Mouse (Mus musculus): Measurements from ENCODE around the gene Gm9195. TPM values are rescaled to one million over a fixed set of nuclear protein-coding genes. Genes with fewer than 3 reads are reported as not detected.
A peak's percentile ranks its signal among the peaks of the same experiment; 100 is the strongest.

Gene Gm9195
- polyA plus RNA-seq, 1 experiment, result not detected

GRCm38 (mm10) chr14:72519561-72519960 lies 27.9 kb upstream of the Gm9195 start:
- H3K27me3 ChIP-seq (ENCODE audit: control insufficient read depth, insufficient read depth, insufficient read length), result no peaks in the 10 kb centered on the region
- H3K79me2 ChIP-seq (ENCODE audit: control insufficient read depth, insufficient read depth), result no peaks in the 10 kb centered on the region
- no peak for TF ChIP-seq MYOG (IDR thresholded peaks at IDR 0.05; ENCODE audit: control insufficient read depth, extremely low read depth, insufficient read length)
- no peak for TF ChIP-seq MYOD1 (IDR thresholded peaks at IDR 0.05; ENCODE audit: control insufficient read depth, insufficient read length, low read depth)
- TF ChIP-seq USF1 (IDR thresholded peaks at IDR 0.05; ENCODE audit: low read depth), result no peak
- no peak for TF ChIP-seq CEBPB (IDR thresholded peaks at IDR 0.05; ENCODE audit: low read depth)
- TF ChIP-seq CTCF (IDR thresholded peaks at IDR 0.05; ENCODE audit: control insufficient read depth, insufficient read depth, insufficient read length), result no peak
- TF ChIP-seq MAX (IDR thresholded peaks at IDR 0.05), result no peak
- no peaks in the 10 kb centered on the region for H3K36me3 ChIP-seq (ENCODE audit: control insufficient read depth, insufficient read depth)
- no peak overlapping the region for H3K4me3 ChIP-seq (ENCODE audit: insufficient read depth, poor library complexity, severe bottlenecking)
- H3ac ChIP-seq (ENCODE audit: control insufficient read depth, insufficient read length, low read depth), result no peak overlapping the region
- H3K79me3 ChIP-seq (ENCODE audit: low read depth), result no peaks in the 10 kb centered on the region

- Histone ChIP-seq H3K4me3 (ENCODE audit: insufficient read depth, poor library complexity, severe bottlenecking) (no peak overlapping the region), H3ac (ENCODE audit: control insufficient read depth, insufficient read length, low read depth) (no peak overlapping the region), H3K36me3 (ENCODE audit: control insufficient read depth, insufficient read depth) (no peaks in the 10 kb centered on the region), H3K27me3 (ENCODE audit: control insufficient read depth, insufficient read depth, insufficient read length) (no peaks in the 10 kb centered on the region), H3K79me2 (ENCODE audit: control insufficient read depth, insufficient read depth) (no peaks in the 10 kb centered on the region), H3K79me3 (ENCODE audit: low read depth) (no peaks in the 10 kb centered on the region)
- no peak for TF ChIP-seq USF1 (IDR thresholded peaks at IDR 0.05; ENCODE audit: low read depth)
- TF ChIP-seq FOSL1 (IDR thresholded peaks at IDR 0.05; ENCODE audit: insufficient read depth, low read length, poor library complexity, severe bottlenecking), result no peak
- no peak for TF ChIP-seq MYOD1 (IDR thresholded peaks at IDR 0.05; ENCODE audit: control insufficient read depth, insufficient read length, low read depth)
- no peak for TF ChIP-seq CTCF (IDR thresholded peaks at IDR 0.05; ENCODE audit: control insufficient read depth, insufficient read depth, insufficient read length)
- TF ChIP-seq MYOG (IDR thresholded peaks at IDR 0.05; ENCODE audit: control insufficient read depth, extremely low read depth, insufficient read length), result no peak
- no peak for TF ChIP-seq MAX (IDR thresholded peaks at IDR 0.05)
These were observed 27.1 kb upstream of the Gm9195 start for GRCm38 (mm10) chr14:72518786-72519185.

- Histone ChIP-seq H3ac (ENCODE audit: control insufficient read depth, insufficient read length, low read depth) (no peak overlapping the region), H3K79me3 (ENCODE audit: low read depth) (no peaks in the 10 kb centered on the region), H3K27me3 (ENCODE audit: control insufficient read depth, insufficient read depth, insufficient read length) (no peaks in the 10 kb centered on the region), H3K79me2 (ENCODE audit: control insufficient read depth, insufficient read depth) (no peaks in the 10 kb centered on the region), H3K4me3 (ENCODE audit: insufficient read depth, poor library complexity, severe bottlenecking) (no peak overlapping the region), H3K36me3 (ENCODE audit: control insufficient read depth, insufficient read depth) (no peaks in the 10 kb centered on the region)
- TF ChIP-seq CEBPB (IDR thresholded peaks at IDR 0.05; ENCODE audit: low read depth), result no peak
- TF ChIP-seq USF1 (IDR thresholded peaks at IDR 0.05; ENCODE audit: low read depth), result no peak
- TF ChIP-seq CTCF (IDR thresholded peaks at IDR 0.05; ENCODE audit: control insufficient read depth, insufficient read depth, insufficient read length), result peak; percentile 35
These were observed 24.7 kb upstream of the Gm9195 start for GRCm38 (mm10) chr14:72516376-72516775.

- H3K36me3 ChIP-seq (ENCODE audit: control insufficient read depth, insufficient read depth), result no peaks in the 10 kb centered on the region
- H3K4me3 ChIP-seq (ENCODE audit: insufficient read depth, poor library complexity, severe bottlenecking), result no peak overlapping the region
- H3K27me3 ChIP-seq (ENCODE audit: control insufficient read depth, insufficient read depth, insufficient read length), result peaks cover 7% of the 10 kb centered on the region
- no peaks in the 10 kb centered on the region for H3K79me2 ChIP-seq (ENCODE audit: control insufficient read depth, insufficient read depth)
- no peak overlapping the region for H3ac ChIP-seq (ENCODE audit: control insufficient read depth, insufficient read length, low read depth)
- no peaks in the 10 kb centered on the region for H3K79me3 ChIP-seq (ENCODE audit: low read depth)
- TF ChIP-seq CEBPB (IDR thresholded peaks at IDR 0.05; ENCODE audit: low read depth) (no peak), USF1 (IDR thresholded peaks at IDR 0.05; ENCODE audit: low read depth) (no peak), MAX (IDR thresholded peaks at IDR 0.05) (no peak), MYOG (IDR thresholded peaks at IDR 0.05; ENCODE audit: control insufficient read depth, extremely low read depth, insufficient read length) (no peak), MYOD1 (IDR thresholded peaks at IDR 0.05; ENCODE audit: control insufficient read depth, insufficient read length, low read depth) (no peak), FOSL1 (IDR thresholded peaks at IDR 0.05; ENCODE audit: insufficient read depth, low read length, poor library complexity, severe bottlenecking) (no peak), CTCF (IDR thresholded peaks at IDR 0.05; ENCODE audit: control insufficient read depth, insufficient read depth, insufficient read length) (no peak)
These were observed 15.2 kb upstream of the Gm9195 start for GRCm38 (mm10) chr14:72506723-72507420.

- Histone ChIP-seq H3K79me2 (ENCODE audit: control insufficient read depth, insufficient read depth) (no peaks in the 10 kb centered on the region), H3K79me3 (ENCODE audit: low read depth) (no peaks in the 10 kb centered on the region), H3K4me3 (ENCODE audit: insufficient read depth, poor library complexity, severe bottlenecking) (no peak overlapping the region), H3ac (ENCODE audit: control insufficient read depth, insufficient read length, low read depth) (no peak overlapping the region), H3K36me3 (ENCODE audit: control insufficient read depth, insufficient read depth) (no peaks in the 10 kb centered on the region), H3K27me3 (ENCODE audit: control insufficient read depth, insufficient read depth, insufficient read length) (peaks cover 14% of the 10 kb centered on the region)
- TF ChIP-seq USF1 (IDR thresholded peaks at IDR 0.05; ENCODE audit: low read depth), result no peak
- TF ChIP-seq MYOD1 (IDR thresholded peaks at IDR 0.05; ENCODE audit: control insufficient read depth, insufficient read length, low read depth), result no peak
- TF ChIP-seq MAX (IDR thresholded peaks at IDR 0.05), result no peak
- TF ChIP-seq CTCF (IDR thresholded peaks at IDR 0.05; ENCODE audit: control insufficient read depth, insufficient read depth, insufficient read length), result no peak
- TF ChIP-seq CEBPB (IDR thresholded peaks at IDR 0.05; ENCODE audit: low read depth), result no peak
- TF ChIP-seq MYOG (IDR thresholded peaks at IDR 0.05; ENCODE audit: control insufficient read depth, extremely low read depth, insufficient read length), result no peak
- no peak for TF ChIP-seq FOSL1 (IDR thresholded peaks at IDR 0.05; ENCODE audit: insufficient read depth, low read length, poor library complexity, severe bottlenecking)
These were observed 14.5 kb upstream of the Gm9195 start for GRCm38 (mm10) chr14:72506018-72506722.

Data from C2C12 (cell line).